18 mouse cellular contexts compared by ENCODE assay signal in genomic region chr9:109870983-109871572, GRCm38 (mm10). TPM values are rescaled to one million over a fixed set of nuclear protein-coding genes. Genes with fewer than 3 reads are reported as not detected.
DNase-seq lines count a peak whose midpoint lies in the region; ATAC-seq and TF ChIP-seq lines count a peak whose summit lies in the region.
"Had no signal": no experiment of that assay in that cellular context is flagged by ENCODE, and none has a peak within 500 bp of the region (broad histone marks: within the 10 kb centered on the region; RNA-seq: fewer than 3 reads in every experiment).

No protein-coding gene starts in this region.

- no peak overlapping the region for H3K9ac ChIP-seq in stomach, embryonic 16.5 days (ENCODE audit: low read length)
- H3K9ac ChIP-seq in midbrain, embryonic 16.5 days (ENCODE audit: low read depth, low read length), result no peak overlapping the region
- H3K9ac ChIP-seq: embryonic facial prominence, embryonic 12.5 days; hindbrain, embryonic 14.5 days; lung, embryonic 14.5 days had no signal

- peaks cover 5% of the 10 kb centered on the region; the same call in 1 of the 2 replicates for H3K4me1 ChIP-seq in kidney, adult 2 months (ENCODE audit: control insufficient read depth, insufficient read depth, low read length)
- peaks cover 12% of the 10 kb centered on the region for H3K4me1 ChIP-seq in limb, embryonic 10.5 days
- H3K4me1 ChIP-seq in stomach, embryonic 16.5 days (ENCODE audit: control insufficient read depth, insufficient read depth, low read length), result 0 out of 2 replicates have a peak, but pooled peaks cover 6% of the 10 kb centered on the region
- H3K4me1 ChIP-seq in midbrain, embryonic 16.5 days (ENCODE audit: control insufficient read depth, insufficient read depth, low read length), result no peaks in the 10 kb centered on the region
- H3K4me1 ChIP-seq: embryonic facial prominence, embryonic 12.5 days had no signal

- ATAC-seq in stomach, embryonic 16.5 days (ENCODE audit: insufficient read depth, low FRiP score), result no peak
- no peak for ATAC-seq in midbrain, embryonic 16.5 days

- H3K4me2 ChIP-seq in stomach, embryonic 16.5 days (ENCODE audit: low read depth, low read length), result peak overlapping the region; percentile 3; the same call in 1 of the 2 replicates
- no peak overlapping the region for H3K4me2 ChIP-seq in midbrain, embryonic 16.5 days (ENCODE audit: low read length)
- H3K4me2 ChIP-seq: embryonic facial prominence, embryonic 12.5 days; hindbrain, embryonic 14.5 days; lung, embryonic 14.5 days had no signal

- TF ChIP-seq POLR2A in kidney, adult 2 months (IDR thresholded peaks at IDR 0.05; ENCODE audit: low read depth, low read length), result no peak

- no peak overlapping the region; the same call in 1 of the 2 replicates for H3K4me3 ChIP-seq in kidney, adult 2 months (ENCODE audit: insufficient read depth, low read depth, low read length)
- no peak overlapping the region for H3K4me3 ChIP-seq in limb, embryonic 10.5 days
- H3K4me3 ChIP-seq in stomach, embryonic 16.5 days (replicated peaks; ENCODE audit: low read length), result no peak overlapping the region
- no peak overlapping the region for H3K4me3 ChIP-seq in midbrain, embryonic 16.5 days (ENCODE audit: low read depth, low read length)
- H3K4me3 ChIP-seq: embryonic facial prominence, embryonic 12.5 days; megakaryocyte, embryonic 14.5 days had no signal

- no peaks in the 10 kb centered on the region for H3K36me3 ChIP-seq in kidney, adult 2 months (ENCODE audit: control insufficient read depth, insufficient read depth, low read length)
- no peaks in the 10 kb centered on the region for H3K36me3 ChIP-seq in limb, embryonic 10.5 days
- no peaks in the 10 kb centered on the region for H3K36me3 ChIP-seq in stomach, embryonic 16.5 days (ENCODE audit: control insufficient read depth, insufficient read depth, low read length)
- no peaks in the 10 kb centered on the region for H3K36me3 ChIP-seq in midbrain, embryonic 16.5 days (ENCODE audit: control insufficient read depth, insufficient read depth, low read length)
- H3K36me3 ChIP-seq: embryonic facial prominence, embryonic 12.5 days had no signal

- no peak for TF ChIP-seq CTCF in kidney, adult 2 months (conservative IDR thresholded peaks at IDR 0.05; ENCODE audit: insufficient read depth, insufficient read length, low read depth, low read length)

- H3K27ac ChIP-seq in kidney, adult 2 months (ENCODE audit: insufficient read depth, low read depth, low read length), result no peak overlapping the region
- H3K27ac ChIP-seq in limb, embryonic 10.5 days, result 0 out of 2 replicates have a peak overlapping the region, but pooled peaks have one; percentile 25
- H3K27ac ChIP-seq in stomach, embryonic 16.5 days (ENCODE audit: low read length), result no peak overlapping the region
- H3K27ac ChIP-seq in midbrain, embryonic 16.5 days (ENCODE audit: low read length), result no peak overlapping the region
- H3K27ac ChIP-seq: embryonic facial prominence, embryonic 12.5 days; hindbrain, embryonic 14.5 days had no signal

- DNase-seq in c-Kit-positive CD71-positive TER-119-negative erythroid progenitor cells, embryonic 14.5 days (ENCODE audit: low read depth), result peak; percentile 44
- DNase-seq in kidney, adult 2 months, result peak; percentile 74
- no peak for DNase-seq in limb, embryonic 10.5 days (ENCODE audit: low spot score)
- DNase-seq in cerebellum, adult 11 months, result no peak
- no peak for DNase-seq in adipocyte (ENCODE audit: low spot score)
- DNase-seq: adrenal gland, postnatal 10 days; cerebellum, postnatal 36 days; lung, embryonic 14.5 days; retina, postnatal 1 day; spleen, adult 18-20 months had no signal

- WGBS in kidney, adult 2 months, result 25% methylated on average over 6 of the region's 6 CpGs
- WGBS in limb, embryonic 10.5 days, result 43% methylated on average over 6 of the region's 6 CpGs
- WGBS in stomach, embryonic 16.5 days, result 26% methylated on average over 6 of the region's 6 CpGs
- WGBS in midbrain, embryonic 16.5 days, result 47% methylated on average over 6 of the region's 6 CpGs

- H3K27me3 ChIP-seq in kidney, adult 2 months (replicated peaks; ENCODE audit: control insufficient read depth, insufficient read depth, low read length), result no peaks in the 10 kb centered on the region
- H3K27me3 ChIP-seq in limb, embryonic 10.5 days (ENCODE audit: low read depth, poor library complexity, severe bottlenecking), result no peaks in the 10 kb centered on the region
- no peaks in the 10 kb centered on the region for H3K27me3 ChIP-seq in stomach, embryonic 16.5 days (ENCODE audit: control insufficient read depth, insufficient read depth, low read length)
- no peaks in the 10 kb centered on the region for H3K27me3 ChIP-seq in midbrain, embryonic 16.5 days (ENCODE audit: control insufficient read depth, insufficient read depth, low read depth, low read length)
- H3K27me3 ChIP-seq: embryonic facial prominence, embryonic 12.5 days had no signal

- H3K9me3 ChIP-seq in limb, embryonic 10.5 days (replicated peaks), result no peaks in the 10 kb centered on the region
- no peaks in the 10 kb centered on the region for H3K9me3 ChIP-seq in stomach, embryonic 16.5 days (replicated peaks; ENCODE audit: control insufficient read depth, low read length)
- no peaks in the 10 kb centered on the region for H3K9me3 ChIP-seq in midbrain, embryonic 16.5 days (replicated peaks; ENCODE audit: control insufficient read depth, low read length, poor library complexity, severe bottlenecking)
- H3K9me3 ChIP-seq: embryonic facial prominence, embryonic 12.5 days; megakaryocyte, embryonic 14.5 days had no signal

RNA-seq across cellular contexts. Expression of gene Cdc25a, which starts 4.3 kb away (rescaled TPM):
- polyA plus RNA-seq in kidney, adult 2 months (2012; rRNA removed), result 3.2 and 4.3 TPM in 2 replicates
- 54.4 and 55.6 TPM in 2 replicates for polyA plus RNA-seq in limb, embryonic 10.5 days (2016; fragmentation: Nextera tagmentation; extraction: Ambion mirVana)
- 26.0 and 26.6 TPM in 2 replicates for polyA plus RNA-seq in stomach, embryonic 16.5 days (2015; fragmentation: Nextera tagmentation; extraction: Ambion mirVana)
- 9.9 and 12.3 TPM in 2 replicates for polyA plus RNA-seq in midbrain, embryonic 16.5 days (2015; fragmentation: Nextera tagmentation; extraction: Ambion mirVana)

RNA-seq across cellular contexts. Expression of gene Camp, which starts 21.7 kb away (rescaled TPM):
- not detected in 2 replicates for polyA plus RNA-seq in kidney, adult 2 months (2012; rRNA removed)
- not detected in 2 replicates for polyA plus RNA-seq in limb, embryonic 10.5 days (2016; fragmentation: Nextera tagmentation; extraction: Ambion mirVana)
- 17.3 and 22.6 TPM in 2 replicates for polyA plus RNA-seq in stomach, embryonic 16.5 days (2015; fragmentation: Nextera tagmentation; extraction: Ambion mirVana)
- polyA plus RNA-seq in midbrain, embryonic 16.5 days (2015; fragmentation: Nextera tagmentation; extraction: Ambion mirVana), result 0.29 and 0.68 TPM in 2 replicates
- polyA plus RNA-seq: lung, embryonic 14.5 days; testis, adult 2 months had no signal

RNA-seq across cellular contexts. Expression of gene Nme6, which starts 38.5 kb away (rescaled TPM):
- 36.5 and 38.6 TPM in 2 replicates for polyA plus RNA-seq in kidney, adult 2 months (2012; rRNA removed)
- polyA plus RNA-seq in limb, embryonic 10.5 days (2016; fragmentation: Nextera tagmentation; extraction: Ambion mirVana), result 103 and 117 TPM in 2 replicates
- polyA plus RNA-seq in stomach, embryonic 16.5 days (2015; fragmentation: Nextera tagmentation; extraction: Ambion mirVana), result 58.5 and 61.0 TPM in 2 replicates
- polyA plus RNA-seq in midbrain, embryonic 16.5 days (2015; fragmentation: Nextera tagmentation; extraction: Ambion mirVana), result 64.9 and 69.9 TPM in 2 replicates

RNA-seq across cellular contexts. Expression of gene Spink8, which starts 59.0 kb away (rescaled TPM):
- 32.8 and 35.6 TPM in 2 replicates for polyA plus RNA-seq in kidney, adult 2 months (2012; rRNA removed)
- not detected in 2 replicates for polyA plus RNA-seq in limb, embryonic 10.5 days (2016; fragmentation: Nextera tagmentation; extraction: Ambion mirVana)
- 0.18 TPM in 1 of 2 replicates, not detected in the other for polyA plus RNA-seq in stomach, embryonic 16.5 days (2015; fragmentation: Nextera tagmentation; extraction: Ambion mirVana)
- polyA plus RNA-seq in midbrain, embryonic 16.5 days (2015; fragmentation: Nextera tagmentation; extraction: Ambion mirVana), result 0.31 TPM in 1 of 2 replicates, not detected in the other
- polyA plus RNA-seq: embryonic facial prominence, embryonic 12.5 days; heart, postnatal 0 days; lung, embryonic 14.5 days; neural tube, embryonic 14.5 days had no signal

Comparison
In these comparisons a context has a peak if more than half of its experiments do, and no peak if none do; other contexts are left out.
1. DNase-seq: peak in c-Kit-positive CD71-positive TER-119-negative erythroid progenitor cells, embryonic 14.5 days (single experiment) and kidney, adult 2 months (single experiment); none in limb, embryonic 10.5 days (single experiment), cerebellum, adult 11 months (single experiment) and adipocyte (single experiment).
2. RNA of gene Camp, which starts 21.7 kb away (polyA plus RNA-seq): 17.3 to 22.6 TPM in stomach, embryonic 16.5 days; 0.29 to 0.68 TPM in midbrain, embryonic 16.5 days, not detected in limb, embryonic 10.5 days and not detected in kidney, adult 2 months; every median in the first group is over 10 times any median in the second.